Mouse (Mus musculus): ENCODE results near the gene Gm49387. TPM values are rescaled to one million over a fixed set of nuclear protein-coding genes. Genes with fewer than 3 reads are reported as not detected.

Gene Gm49387
- polyA plus RNA-seq, 1 experiment, result not detected

GRCm38 (mm10) chr14:31663376-31664099, 22.9 kb upstream of the Gm49387 start:
- Histone ChIP-seq H3K27ac (ENCODE audit: insufficient read depth, low read length) (peak overlapping the region; percentile 99), H3K4me1 (ENCODE audit: control insufficient read depth, insufficient read depth, low read length) (peaks cover 36% of the 10 kb centered on the region)
- no peak for TF ChIP-seq POLR2A (IDR thresholded peaks at IDR 0.05; ENCODE audit: low read depth, low read length)
- no peak for TF ChIP-seq CTCF (IDR thresholded peaks at IDR 0.05; ENCODE audit: borderline replicate concordance, insufficient read depth, low read length)

GRCm38 (mm10) chr14:31662555-31663211, 22.0 kb upstream of the Gm49387 start:
- Histone ChIP-seq H3K27ac (ENCODE audit: insufficient read depth, low read length) (peak overlapping the region; percentile 99), H3K4me1 (ENCODE audit: control insufficient read depth, insufficient read depth, low read length) (peaks cover 37% of the 10 kb centered on the region), H3K4me3 (ENCODE audit: insufficient read depth, low read length) (no peak overlapping the region)
- TF ChIP-seq POLR2A (IDR thresholded peaks at IDR 0.05; ENCODE audit: low read depth, low read length) (no peak), CTCF (IDR thresholded peaks at IDR 0.05; ENCODE audit: borderline replicate concordance, insufficient read depth, low read length) (no peak)

More at GRCm38 (mm10) chr14:31663376-31664099, 22.9 kb upstream of the Gm49387 start:
- H3K4me3 ChIP-seq (ENCODE audit: insufficient read depth, low read length), result no peak overlapping the region

GRCm38 (mm10) chr14:31661671-31662554, 21.2 kb upstream of the Gm49387 start:
- no peak for TF ChIP-seq CTCF (IDR thresholded peaks at IDR 0.05; ENCODE audit: borderline replicate concordance, insufficient read depth, low read length)
- peak; percentile 69 for TF ChIP-seq POLR2A (IDR thresholded peaks at IDR 0.05; ENCODE audit: low read depth, low read length)
- peaks cover 41% of the 10 kb centered on the region for H3K4me1 ChIP-seq (ENCODE audit: control insufficient read depth, insufficient read depth, low read length)
- H3K27ac ChIP-seq (ENCODE audit: insufficient read depth, low read length), result peak overlapping the region; percentile 99
- H3K4me3 ChIP-seq (ENCODE audit: insufficient read depth, low read length), result peak overlapping the region; percentile 8

- H3K27ac ChIP-seq (ENCODE audit: insufficient read depth, low read length), result peak overlapping the region; percentile 99
- H3K4me3 ChIP-seq (ENCODE audit: insufficient read depth, low read length), result no peak overlapping the region
- TF ChIP-seq CTCF (IDR thresholded peaks at IDR 0.05; ENCODE audit: borderline replicate concordance, insufficient read depth, low read length) (no peak), POLR2A (IDR thresholded peaks at IDR 0.05; ENCODE audit: low read depth, low read length) (no peak)
- peaks cover 39% of the 10 kb centered on the region for H3K4me1 ChIP-seq (ENCODE audit: control insufficient read depth, insufficient read depth, low read length)
Observed at GRCm38 (mm10) chr14:31660312-31661093, 19.8 kb upstream of the Gm49387 start.

GRCm38 (mm10) chr14:31659501-31660181, 19.0 kb upstream of the Gm49387 start:
- TF ChIP-seq POLR2A (IDR thresholded peaks at IDR 0.05; ENCODE audit: low read depth, low read length) (0 out of 2 replicates have a peak, but pooled peaks have one; percentile 16), CTCF (IDR thresholded peaks at IDR 0.05; ENCODE audit: borderline replicate concordance, insufficient read depth, low read length) (no peak)
- Histone ChIP-seq H3K27ac (ENCODE audit: insufficient read depth, low read length) (peak overlapping the region; percentile 99), H3K4me3 (ENCODE audit: insufficient read depth, low read length) (no peak overlapping the region), H3K4me1 (ENCODE audit: control insufficient read depth, insufficient read depth, low read length) (peaks cover 31% of the 10 kb centered on the region)

GRCm38 (mm10) chr14:31658126-31658680, 17.5 kb upstream of the Gm49387 start:
- H3K27ac ChIP-seq (ENCODE audit: insufficient read depth, low read length), result no peak overlapping the region
- H3K4me1 ChIP-seq (ENCODE audit: control insufficient read depth, insufficient read depth, low read length), result peaks cover 19% of the 10 kb centered on the region
- no peak overlapping the region for H3K4me3 ChIP-seq (ENCODE audit: insufficient read depth, low read length)
- TF ChIP-seq POLR2A (IDR thresholded peaks at IDR 0.05; ENCODE audit: low read depth, low read length) (no peak), CTCF (IDR thresholded peaks at IDR 0.05; ENCODE audit: borderline replicate concordance, insufficient read depth, low read length) (no peak)

GRCm38 (mm10) chr14:31656857-31657645, 16.4 kb upstream of the Gm49387 start:
- peak overlapping the region; percentile 19; the same call in 1 of the 2 replicates for H3K27ac ChIP-seq (ENCODE audit: insufficient read depth, low read length)

More at GRCm38 (mm10) chr14:31656857-31657645, 16.4 kb upstream of the Gm49387 start:
- peaks cover 14% of the 10 kb centered on the region for H3K4me1 ChIP-seq (ENCODE audit: control insufficient read depth, insufficient read depth, low read length)
- no peak for TF ChIP-seq POLR2A (IDR thresholded peaks at IDR 0.05; ENCODE audit: low read depth, low read length)
- TF ChIP-seq CTCF (IDR thresholded peaks at IDR 0.05; ENCODE audit: borderline replicate concordance, insufficient read depth, low read length), result no peak; the same call in 1 of the 2 replicates
- no peak overlapping the region for H3K4me3 ChIP-seq (ENCODE audit: insufficient read depth, low read length)
